Mouse (Mus musculus) spleen, adult 2 months (tissue): ENCODE measurements around the gene Ap5s1. TPM values are rescaled to one million over a fixed set of nuclear protein-coding genes. Genes with fewer than 3 reads are reported as not detected.

Experiments
- DNase-seq, 2 experiments: peaks; one replicate each; pipeline versions ENCODE4 v3.0.0 to v3.0.0-alpha.2; 2012 to 2021; ENCODE audit warnings: low spot score in 2 of 2, low read depth in 1 of 2
- H3K27ac ChIP-seq: fragments of 200-500 bp; 2 replicates; pipeline ENCODE4 v1.5.1; 2012; ENCODE audit warnings: low read length, inconsistent platforms; ENCODE audit not compliant: insufficient read depth
- H3K27me3 ChIP-seq: fragments of 200-500 bp; 2 replicates; pipeline ENCODE4 v1.6.1; 2012; ENCODE audit warnings: mild to moderate bottlenecking, moderate library complexity, low read length, inconsistent platforms; ENCODE audit not compliant: control insufficient read depth, insufficient read depth
- H3K36me3 ChIP-seq: fragments of 200-500 bp; 2 replicates; pipeline ENCODE4 v1.6.1; 2012; ENCODE audit warnings: mild to moderate bottlenecking, low read length, inconsistent platforms; ENCODE audit not compliant: control insufficient read depth, insufficient read depth
- H3K4me1 ChIP-seq: fragments of 200-500 bp; 2 replicates; pipeline ENCODE4 v1.6.1; 2011; ENCODE audit warnings: inconsistent platforms; ENCODE audit not compliant: control insufficient read depth, insufficient read depth, insufficient read length
- H3K4me3 ChIP-seq: fragments of 200-500 bp; 2 replicates; pipeline ENCODE4 v1.5.1; 2011; ENCODE audit warnings: mild to moderate bottlenecking, inconsistent platforms; ENCODE audit not compliant: insufficient read depth, insufficient read length; ENCODE audit errors: extremely low read depth
- CTCF ChIP-seq: fragments of 200-500 bp; IDR thresholded peaks from 2 replicates; pipeline ENCODE4 v1.5.1; 2011; ENCODE audit warnings: mild to moderate bottlenecking, inconsistent platforms; ENCODE audit not compliant: insufficient read depth, insufficient read length, insufficient replicate concordance; ENCODE audit errors: extremely low read depth
- POLR2A ChIP-seq: fragments of 200-500 bp; IDR thresholded peaks from 2 replicates; pipeline ENCODE4 v1.6.1; 2011; ENCODE audit warnings: low read depth, low read length, inconsistent platforms
- WGBS: fragments of 180-500 bp; shearing (Covaris S2); methylation state at CpG from one replicate; pipeline ENCODE4 v1.1.7; 2018; 5-methylcytosine and 5-hydroxymethylcytosine counted together
- polyA plus RNA-seq: library from polyadenylated mRNA; depleted of rRNA; stranded (reverse); fragments of >200 nt; gene quantifications from 2 replicates; pipeline ENCODE4 v1.2.3, GENCODE M21; 2012; rRNA removed

Gene Ap5s1
- polyA plus RNA-seq, 1 experiment = 24.3 TPM

DNA sequence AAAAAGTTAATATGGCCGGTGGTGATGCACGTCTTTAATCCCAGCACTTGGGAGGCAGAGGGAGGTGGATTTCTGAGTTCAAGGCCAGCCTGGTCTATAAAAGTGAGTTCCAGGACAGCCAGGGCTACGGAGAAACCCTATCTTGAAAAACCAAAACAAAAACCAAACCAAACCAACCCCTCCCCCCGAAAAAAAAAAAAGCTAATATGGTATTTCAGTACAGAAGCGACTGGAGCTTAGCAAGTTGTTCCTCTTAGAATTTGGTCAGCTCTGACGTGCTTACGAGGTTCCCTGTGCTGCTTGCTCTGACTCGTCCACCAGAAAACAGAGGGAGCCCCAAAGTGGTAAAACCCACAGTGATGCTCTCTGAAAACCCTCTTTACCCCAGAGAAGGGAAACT, 51.8 kb downstream of the Ap5s1 start:
- Histone ChIP-seq H3K27ac (no peak overlapping the region), H3K4me1 (no peaks in the 10 kb centered on the region), H3K36me3 (no peaks in the 10 kb centered on the region), H3K27me3 (no peaks in the 10 kb centered on the region), H3K4me3 (no peak overlapping the region)
- TF ChIP-seq POLR2A (no peak), CTCF (no peak)
- DNase-seq = no peak
- 67% methylated on average over 8 of the region's 8 CpGs for WGBS

DNA sequence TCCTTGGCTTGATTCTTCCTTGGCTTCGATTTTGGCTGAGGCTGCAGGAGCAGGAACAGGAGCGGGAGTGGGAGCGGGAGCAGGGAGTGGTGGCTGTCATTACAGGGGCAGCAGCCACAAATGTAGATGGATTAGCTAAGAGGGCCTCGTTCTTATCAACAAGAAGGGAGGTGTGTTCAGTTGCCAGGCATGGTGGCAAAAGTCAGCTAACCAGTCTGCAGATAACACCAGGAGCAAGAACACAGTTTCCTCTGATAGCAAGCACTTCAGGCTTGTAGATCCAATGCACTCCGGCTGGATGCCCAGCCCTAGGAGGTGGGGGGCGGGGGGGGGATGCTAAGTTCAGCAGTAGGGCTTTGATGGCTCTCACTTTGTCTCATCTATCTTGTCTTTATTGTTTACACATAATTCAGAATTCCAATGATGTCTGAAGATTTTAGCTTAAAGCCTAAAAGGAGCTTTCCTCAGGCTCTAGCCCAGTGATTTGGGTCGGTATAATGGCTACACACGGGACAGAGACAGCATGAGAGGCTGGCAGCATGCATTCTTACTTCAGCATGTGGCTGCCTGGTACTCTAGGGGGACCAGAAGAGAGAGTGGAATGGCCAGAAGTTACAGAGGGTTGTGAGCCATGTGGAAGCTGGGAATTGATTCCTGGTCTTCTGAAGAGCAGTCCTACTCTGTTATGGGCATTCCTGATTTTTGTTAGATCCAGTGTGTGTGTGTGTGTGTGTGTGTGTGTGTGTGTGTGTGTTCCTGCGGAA, 53.8 kb downstream of the Ap5s1 start:
- Histone ChIP-seq H3K27ac (no peak overlapping the region), H3K4me3 (no peak overlapping the region)

DNA sequence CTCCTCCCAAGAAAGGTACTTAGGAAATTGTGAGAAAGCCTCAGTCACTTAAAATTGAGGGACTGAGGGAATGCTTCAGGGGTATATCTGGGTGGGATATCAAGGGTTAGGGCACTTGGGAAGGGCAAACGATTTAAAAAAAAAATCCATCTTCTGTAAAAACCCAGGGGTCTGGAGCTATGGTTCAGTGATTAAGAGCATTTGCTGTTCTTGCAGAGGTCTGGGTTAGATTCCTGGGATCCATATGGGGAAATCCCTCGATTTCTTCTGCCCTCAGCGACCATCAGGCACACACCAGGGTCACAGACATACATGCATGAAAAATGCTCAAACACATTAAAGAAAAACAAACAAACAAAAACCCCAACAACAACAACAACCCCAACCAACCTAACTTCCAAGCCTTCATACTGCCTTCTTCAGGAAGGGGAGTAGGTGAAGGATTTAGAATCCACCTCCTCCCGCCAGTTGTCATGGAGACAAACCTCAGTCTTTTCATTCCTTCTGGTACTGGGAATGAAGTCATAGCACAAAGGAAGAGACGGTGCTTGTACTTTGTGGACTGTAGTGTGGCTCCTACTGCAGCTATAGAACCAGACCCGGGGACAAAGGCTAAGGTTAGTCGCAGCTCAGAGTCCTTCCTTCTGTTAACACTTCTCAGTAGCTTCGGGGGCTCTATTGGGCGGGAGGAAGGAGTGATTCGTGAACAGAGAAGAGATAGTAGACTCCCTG, 54.8 kb downstream of the Ap5s1 start:
- no peaks in the 10 kb centered on the region for H3K36me3 ChIP-seq
- no peak for DNase-seq
- peak overlapping the region; percentile 70 for H3K4me3 ChIP-seq
- WGBS = 14% methylated on average over 10 of the region's 10 CpGs
- TF ChIP-seq CTCF = no peak
- no peak for TF ChIP-seq POLR2A
- H3K4me1 ChIP-seq = 0 out of 2 replicates have a peak, but pooled peaks cover 2% of the 10 kb centered on the region
- H3K27ac ChIP-seq = peak overlapping the region; percentile 77
- no peaks in the 10 kb centered on the region for H3K27me3 ChIP-seq

More for the DNA sequence above, 53.8 kb downstream of the Ap5s1 start:
- 86% methylated on average over 9 of the region's 9 CpGs for WGBS
- Histone ChIP-seq H3K27me3 (no peaks in the 10 kb centered on the region), H3K36me3 (no peaks in the 10 kb centered on the region), H3K4me1 (0 out of 2 replicates have a peak, but pooled peaks cover 2% of the 10 kb centered on the region)
- no peak for TF ChIP-seq POLR2A
- no peak for TF ChIP-seq CTCF
- no peak for DNase-seq

DNA sequence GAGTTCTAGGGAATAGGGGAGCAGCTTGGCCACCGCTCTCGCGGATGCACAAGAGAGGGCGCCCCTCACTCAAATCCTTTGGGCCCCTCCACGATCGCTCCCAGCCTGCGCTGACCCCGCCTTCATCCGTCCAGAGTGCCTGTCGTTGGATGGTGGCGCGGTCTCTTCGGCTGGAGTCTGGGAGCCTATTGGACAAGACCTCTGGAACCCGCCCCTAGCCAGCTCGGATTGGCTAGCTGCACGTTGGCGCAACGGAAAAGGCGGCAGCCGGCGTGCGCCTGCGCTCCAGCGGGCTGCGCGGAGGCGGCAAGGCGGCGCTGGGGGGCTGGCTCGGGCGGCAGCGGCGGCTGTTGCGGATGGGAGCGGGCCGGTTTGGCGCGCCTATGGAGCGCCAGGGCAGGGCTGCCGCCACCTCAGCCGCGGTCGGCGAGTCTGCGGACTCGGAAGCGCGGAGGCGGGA, 55.4 kb downstream of the Ap5s1 start, which contains the start of gene Pank2:
Gene Pank2 (plus strand): TSS at position 283 of the 460 bp plus-strand sequence.
- H3K27ac ChIP-seq = peak within 1 kb of the TSS; percentile 98
- 0 out of 2 replicates have a peak, but pooled peaks cover 2% of the 10 kb centered on the region for H3K4me1 ChIP-seq
- no peaks in the 10 kb centered on the region for H3K27me3 ChIP-seq
- no peaks in the 10 kb centered on the region for H3K36me3 ChIP-seq
- WGBS = under 1% methylated on average over 47 of the region's 49 CpGs
- peak; percentile 90 to 98 for DNase-seq
- peak within 1 kb of the TSS; percentile 80 for H3K4me3 ChIP-seq
- TF ChIP-seq CTCF (no peak), POLR2A (peak; percentile 68)

Other genes starting within 250 kb of the Ap5s1 start
- gene Gfra4, start 164.0 kb upstream of the Ap5s1 start, polyA plus RNA-seq = 3.2 and 4.3 TPM in 2 replicates
- 17.5 and 18.9 TPM in 2 replicates for gene Adam33, start 143.3 kb upstream of the Ap5s1 start, polyA plus RNA-seq
- gene Siglec1, start 120.3 kb upstream of the Ap5s1 start, polyA plus RNA-seq = 36.1 and 42.3 TPM in 2 replicates
- gene Hspa12b, start 79.8 kb upstream of the Ap5s1 start, polyA plus RNA-seq = 2.0 and 2.1 TPM in 2 replicates
- gene Gm11037, start 73.6 kb upstream of the Ap5s1 start, polyA plus RNA-seq = not detected in 2 replicates
- 60.1 and 80.5 TPM in 2 replicates for gene 1700037H04Rik, start 47.0 kb upstream of the Ap5s1 start, polyA plus RNA-seq
- gene Cenpb, start 27.0 kb upstream of the Ap5s1 start, polyA plus RNA-seq = 31.2 and 35.1 TPM in 2 replicates
- 85.6 and 103 TPM in 2 replicates for gene Cdc25b, start 20.1 kb upstream of the Ap5s1 start, polyA plus RNA-seq
- gene Spef1, start 19.8 kb upstream of the Ap5s1 start, polyA plus RNA-seq = 2.4 and 2.6 TPM in 2 replicates
- 46.9 and 47.6 TPM in 2 replicates for gene Mavs, start 27.0 kb downstream of the Ap5s1 start, polyA plus RNA-seq
- 10.7 and 11.8 TPM in 2 replicates for gene Pank2, start 55.4 kb downstream of the Ap5s1 start, polyA plus RNA-seq
- 0.94 and 1.2 TPM in 2 replicates for gene Rnf24, start 145.8 kb downstream of the Ap5s1 start, polyA plus RNA-seq